Mouse (Mus musculus) liver, embryonic 11.5 days (tissue): ENCODE data around the gene Abhd16a. TPM values are rescaled to one million over a fixed set of nuclear protein-coding genes. Genes with fewer than 3 reads are reported as not detected.

Experiments
- ATAC-seq: fragments of 200-750 bp; cut with Nextera tagmentation; replicated peaks from 2 replicates; pipeline ENCODE4 v1.8.0; 2017; ENCODE audit warnings: moderate number of reproducible peaks, mild to moderate bottlenecking, moderate TSS enrichment, moderate library complexity; ENCODE audit not compliant: low FRiP score
- DNase-seq: peaks from one replicate; pipeline ENCODE4 v3.0.0-alpha.2; 2017; ENCODE audit warnings: low spot score
- H3K27ac ChIP-seq: fragments of 300-500 bp; sonication (generic); 2 replicates; pipeline ENCODE4 v1.5.1; 2014; ENCODE audit warnings: mild to moderate bottlenecking, low read depth, low read length, control low read depth
- H3K27me3 ChIP-seq: fragments of 300-500 bp; sonication (generic); replicated peaks from 2 replicates; pipeline ENCODE4 v1.6.1; 2014; ENCODE audit warnings: low read length, mixed read lengths; ENCODE audit not compliant: control insufficient read depth, insufficient read depth
- H3K36me3 ChIP-seq: fragments of 300-500 bp; sonication (generic); 2 replicates; pipeline ENCODE4 v1.6.1; 2014; ENCODE audit warnings: mild to moderate bottlenecking, low read length, moderate library complexity, mixed read lengths; ENCODE audit not compliant: control insufficient read depth, insufficient read depth
- H3K4me1 ChIP-seq: fragments of 300-500 bp; sonication (generic); replicated peaks from 2 replicates; pipeline ENCODE4 v1.6.1; 2014; ENCODE audit warnings: low read length, mixed read lengths; ENCODE audit not compliant: control insufficient read depth, insufficient read depth
- H3K4me2 ChIP-seq: fragments of 300-500 bp; sonication (generic); 2 replicates; pipeline ENCODE4 v1.6.1; 2014; ENCODE audit warnings: mild to moderate bottlenecking, control low read depth, moderate library complexity
- H3K4me3 ChIP-seq: fragments of 300-500 bp; sonication (generic); 2 replicates; pipeline ENCODE4 v1.5.1; 2014; ENCODE audit warnings: low read depth, low read length, control low read depth
- H3K9ac ChIP-seq: fragments of 300-500 bp; sonication (generic); 2 replicates; pipeline ENCODE4 v1.6.1; 2014; ENCODE audit warnings: low read depth, low read length, control low read depth
- H3K9me3 ChIP-seq: fragments of 300-500 bp; sonication (generic); 2 replicates; pipeline ENCODE4 v1.6.1; 2016; ENCODE audit warnings: low read length, inconsistent platforms, mixed read lengths; ENCODE audit not compliant: control insufficient read depth
- WGBS: fragments of 180-500 bp; shearing (Covaris S2); extraction: QIAGEN DNeasy Blood & Tissue Kit; methylation state at CpG from one replicate; pipeline ENCODE4 v1.1.7; 2014; 5-methylcytosine and 5-hydroxymethylcytosine counted together
- polyA plus RNA-seq: library from polyadenylated mRNA; unstranded; fragments of >200 nt; fragmentation: Nextera tagmentation; extraction: Ambion mirVana; gene quantifications from 2 replicates; pipeline ENCODE4 v1.2.1, GENCODE M21; 2014

Abhd16a gene
- polyA plus RNA-seq, 1 experiment from 2014 or later = 71.6 TPM

DNA sequence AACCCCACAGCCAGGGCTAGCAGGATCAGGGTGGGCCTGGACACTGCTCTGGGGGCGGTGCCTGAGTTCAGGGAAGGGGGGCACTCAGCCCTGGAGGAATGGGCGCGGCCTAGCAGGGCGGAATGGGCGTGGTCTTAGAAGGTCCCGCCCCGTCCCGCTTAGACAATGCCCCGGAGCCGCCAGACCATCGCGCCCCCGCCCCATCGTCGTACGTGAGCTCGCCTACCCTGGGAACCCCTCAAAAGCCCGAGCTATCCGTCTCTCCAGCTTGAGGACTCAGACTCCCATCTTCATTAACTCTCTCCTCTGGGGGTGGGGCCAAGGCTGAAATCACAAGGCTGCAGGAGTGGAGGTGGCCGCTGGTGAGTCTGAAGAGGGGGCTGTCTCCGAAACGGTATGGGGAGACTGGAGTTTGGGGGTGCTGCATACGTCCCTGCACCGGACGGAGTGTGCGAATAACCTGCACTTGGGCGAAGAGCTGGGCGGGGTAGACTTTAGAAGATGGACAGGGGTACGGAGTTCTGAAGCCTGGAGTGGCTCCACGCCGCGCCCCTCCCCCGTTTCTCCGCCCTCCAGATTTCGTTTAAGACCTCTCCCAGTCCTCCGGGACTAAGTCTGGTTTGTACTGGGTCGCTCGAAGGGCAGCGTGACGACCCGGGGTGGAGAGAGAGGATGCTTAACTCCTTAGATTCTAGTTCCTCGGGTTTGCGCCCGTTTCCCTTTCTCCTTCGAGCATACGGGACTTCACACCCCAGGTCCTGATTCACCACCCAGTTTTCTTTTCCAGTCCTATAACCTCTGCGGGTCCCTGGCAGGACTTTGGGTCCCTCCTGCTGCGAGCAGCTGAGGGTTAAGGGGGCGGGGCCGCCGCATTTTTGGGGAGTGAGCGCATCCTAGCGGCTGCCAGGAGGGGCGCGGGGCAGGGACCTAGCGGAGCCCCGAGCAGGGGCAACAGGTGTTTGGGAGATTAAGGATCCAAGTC is 29.9 kb upstream of the Abhd16a start, which contains the start of gene Ddah2:
Ddah2 (plus strand) TSS at position 125 of the 982 bp plus-strand sequence.
- ATAC-seq (peak; percentile 82), DNase-seq (peak; percentile 92)
- Histone ChIP-seq H3K27ac (peak within 1 kb of the TSS; percentile 70), H3K4me3 (peak within 1 kb of the TSS; percentile 64), H3K4me2 (peak within 1 kb of the TSS; percentile 84), H3K9ac (peak within 1 kb of the TSS; percentile 65), H3K36me3 (peaks cover 34% of the 10 kb centered on the region), H3K9me3 (no peaks in the 10 kb centered on the region), H3K27me3 (peaks cover 3% of the 10 kb centered on the region; the same call in 1 of the 2 replicates), H3K4me1 (peaks cover 39% of the 10 kb centered on the region)
- WGBS = under 1% methylated on average over 57 of the region's 57 CpGs

GRCm38 (mm10) chr17:35060071-35060470 is 29.0 kb upstream of the Abhd16a start:
- peak overlapping the region; percentile 64 for H3K4me3 ChIP-seq
- peak overlapping the region; percentile 84 for H3K4me2 ChIP-seq
- peaks cover 29% of the 10 kb centered on the region for H3K36me3 ChIP-seq
- peak overlapping the region; percentile 65; the same call in 1 of the 2 replicates for H3K9ac ChIP-seq
- ATAC-seq (no peak), DNase-seq (no peak)
- peaks cover 46% of the 10 kb centered on the region for H3K4me1 ChIP-seq
- no peak overlapping the region; the same call in 1 of the 2 replicates for H3K27ac ChIP-seq
- no peaks in the 10 kb centered on the region for H3K9me3 ChIP-seq
- 43% methylated on average over 14 of the region's 14 CpGs for WGBS
- peaks cover 11% of the 10 kb centered on the region for H3K27me3 ChIP-seq

DNA sequence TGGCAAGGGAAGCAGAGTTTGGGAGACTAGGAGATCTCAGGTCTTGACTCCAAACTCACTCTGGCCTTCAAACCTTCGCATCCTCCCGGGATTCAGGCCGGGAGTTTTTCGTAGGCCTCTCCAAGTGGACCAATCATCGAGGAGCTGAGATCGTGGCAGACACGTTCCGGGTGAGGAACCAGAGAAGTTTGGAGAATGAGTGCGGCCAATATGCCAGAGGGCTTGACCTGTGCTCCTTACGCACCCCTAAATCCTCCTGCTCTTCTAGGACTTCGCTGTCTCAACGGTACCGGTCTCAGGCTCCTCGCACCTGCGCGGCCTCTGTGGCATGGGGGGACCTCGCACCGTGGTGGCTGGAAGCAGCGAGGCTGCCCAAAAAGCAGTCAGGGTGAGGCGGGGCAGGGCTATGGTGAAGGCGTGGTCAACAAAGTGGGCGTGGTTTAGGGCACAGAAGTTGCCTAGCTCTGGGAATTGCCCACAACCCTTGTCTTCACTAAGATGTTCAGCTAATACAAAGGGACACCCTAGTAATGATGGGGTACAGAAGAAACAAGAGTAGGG is 28.2 kb upstream of the Abhd16a start:
- H3K9ac ChIP-seq = no peak overlapping the region
- H3K4me2 ChIP-seq = peak overlapping the region; percentile 84

GRCm38 (mm10) chr17:35061299-35061698 is 27.8 kb upstream of the Abhd16a start:
- Histone ChIP-seq H3K4me3 (no peak overlapping the region), H3K9me3 (no peaks in the 10 kb centered on the region), H3K9ac (no peak overlapping the region), H3K27me3 (peaks cover 22% of the 10 kb centered on the region), H3K36me3 (peaks cover 19% of the 10 kb centered on the region), H3K4me1 (peaks cover 49% of the 10 kb centered on the region), H3K27ac (no peak overlapping the region), H3K4me2 (no peak overlapping the region)
- WGBS = 83% methylated on average over 8 of the region's 8 CpGs
- ATAC-seq (no peak), DNase-seq (no peak)

More for the DNA sequence above, 28.2 kb upstream of the Abhd16a start:
- Histone ChIP-seq H3K27me3 (peaks cover 17% of the 10 kb centered on the region), H3K9me3 (no peaks in the 10 kb centered on the region), H3K27ac (no peak overlapping the region), H3K4me1 (peaks cover 51% of the 10 kb centered on the region), H3K4me3 (peak overlapping the region; percentile 64; the same call in 1 of the 2 replicates), H3K36me3 (peaks cover 24% of the 10 kb centered on the region)
- no peak for DNase-seq
- WGBS = 65% methylated on average over 22 of the region's 22 CpGs
- no peak for ATAC-seq

GRCm38 (mm10) chr17:35063466-35063865 is 25.6 kb upstream of the Abhd16a start:
- H3K4me1 ChIP-seq = peaks cover 34% of the 10 kb centered on the region

DNA sequence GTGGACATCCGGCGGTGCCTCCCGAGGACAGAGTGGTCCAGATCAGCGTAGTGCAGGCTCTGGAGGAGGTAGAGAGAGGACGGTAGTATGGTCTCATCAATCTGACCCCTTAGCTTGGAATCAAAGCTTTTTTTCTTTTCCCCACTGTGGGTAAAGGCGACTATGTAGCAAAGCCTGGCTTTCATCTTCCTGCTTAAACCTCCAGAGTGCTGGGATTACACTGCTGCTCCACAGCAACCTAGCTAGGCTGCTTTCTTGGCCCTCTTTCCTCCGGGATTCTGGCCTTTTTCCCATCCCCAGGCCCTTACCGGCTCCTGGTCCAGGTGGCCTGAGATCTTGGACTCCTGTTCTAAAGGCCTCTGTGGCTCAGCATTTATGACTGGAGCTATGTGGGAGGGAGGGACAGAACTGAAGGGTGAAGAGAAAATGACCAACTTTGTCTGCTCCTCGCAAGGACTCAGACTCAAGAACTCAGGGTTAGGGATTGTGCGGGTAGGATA is 24.6 kb upstream of the Abhd16a start:
- DNase-seq (no peak), ATAC-seq (no peak)
- Histone ChIP-seq H3K9ac (no peak overlapping the region; the same call in 1 of the 2 replicates), H3K4me1 (peaks cover 34% of the 10 kb centered on the region), H3K27ac (no peak overlapping the region), H3K27me3 (peaks cover 46% of the 10 kb centered on the region), H3K4me2 (peak overlapping the region; percentile 79), H3K4me3 (peak overlapping the region; percentile 45), H3K36me3 (peaks cover 12% of the 10 kb centered on the region; the same call in 1 of the 2 replicates), H3K9me3 (no peaks in the 10 kb centered on the region)
- 22% methylated on average over 10 of the region's 10 CpGs for WGBS

More at GRCm38 (mm10) chr17:35063466-35063865, 25.6 kb upstream of the Abhd16a start:
- H3K27me3 ChIP-seq = peaks cover 38% of the 10 kb centered on the region
- no peak overlapping the region for H3K4me3 ChIP-seq
- H3K9me3 ChIP-seq = no peaks in the 10 kb centered on the region
- WGBS = 85% methylated on average over 3 of the region's 3 CpGs
- H3K4me2 ChIP-seq = no peak overlapping the region
- peaks cover 12% of the 10 kb centered on the region; the same call in 1 of the 2 replicates for H3K36me3 ChIP-seq
- ATAC-seq (no peak), DNase-seq (no peak)
- H3K27ac ChIP-seq = no peak overlapping the region
- H3K9ac ChIP-seq = no peak overlapping the region

DNA sequence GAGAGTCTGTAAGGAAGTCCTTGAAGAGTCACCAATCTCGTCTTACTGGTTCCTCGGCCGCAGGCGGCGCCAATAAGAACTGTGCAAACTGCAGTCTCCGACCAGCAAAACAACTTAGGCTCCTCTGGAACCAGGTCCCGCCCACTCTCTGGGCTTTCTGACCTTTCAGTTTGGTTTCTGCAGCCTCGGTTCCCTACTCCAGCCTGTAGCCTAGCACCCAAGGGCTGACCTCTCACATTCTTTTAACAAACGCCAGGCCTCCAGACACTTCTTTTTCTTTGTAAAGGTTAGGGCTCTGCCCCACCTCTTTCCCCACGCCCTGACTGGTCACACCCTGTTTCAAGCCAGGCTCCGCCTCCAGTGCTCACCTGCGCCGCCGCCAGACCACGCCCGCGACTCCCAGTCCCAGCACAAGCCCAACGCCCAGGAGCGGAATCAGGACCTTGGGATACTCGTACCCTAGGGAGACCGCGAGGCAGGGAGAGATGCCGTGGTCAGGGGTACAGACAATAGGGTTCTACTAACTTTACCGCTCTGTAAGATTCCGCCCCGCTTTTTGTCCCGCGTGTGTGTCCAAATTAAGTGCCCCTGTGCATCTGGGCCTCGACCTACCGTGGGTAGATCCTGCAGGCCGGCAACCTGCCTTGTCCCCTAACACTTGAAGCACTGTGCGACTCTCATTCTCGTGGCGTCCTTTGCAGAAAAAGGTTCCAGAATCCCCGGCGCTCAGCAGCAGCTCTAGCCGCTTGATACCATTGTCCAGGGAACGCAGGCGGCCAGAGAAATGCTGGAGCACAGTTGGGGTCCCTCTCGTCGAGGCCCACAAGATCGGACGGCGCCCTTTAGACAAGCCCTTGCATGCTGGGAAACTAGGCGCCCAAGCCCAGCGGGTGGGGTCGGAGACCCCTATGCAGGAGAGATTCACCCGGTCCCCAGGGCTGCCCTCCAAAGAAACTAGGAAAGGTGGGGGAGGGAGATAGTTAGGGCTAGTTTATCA is 23.8 kb upstream of the Abhd16a start, which contains the start of gene Ly6g6c:
Ly6g6c (plus strand) TSS at position 438 of the 997 bp plus-strand sequence.
- DNase-seq (peak; percentile 52), ATAC-seq (peak; percentile 17)
- Histone ChIP-seq H3K27ac (peak within 1 kb of the TSS; percentile 2; the same call in 1 of the 2 replicates), H3K9me3 (no peaks in the 10 kb centered on the region), H3K4me2 (peak within 1 kb of the TSS; percentile 79), H3K4me1 (peaks cover 28% of the 10 kb centered on the region), H3K36me3 (peaks cover 12% of the 10 kb centered on the region; the same call in 1 of the 2 replicates), H3K4me3 (peak within 1 kb of the TSS; percentile 45), H3K9ac (peak within 1 kb of the TSS; percentile 45), H3K27me3 (peaks cover 46% of the 10 kb centered on the region)
- WGBS = 2% methylated on average over 48 of the region's 48 CpGs
